Mouse (Mus musculus): ENCODE data around the gene Pigq.
A peak's percentile ranks its signal among the peaks of the same experiment; 100 is the strongest.

The Pigq gene

GRCm38 (mm10) chr17:25919786-25920642 lies 24.7 kb downstream of the Pigq start:
- DNase-seq: peak; percentile 100

DNA sequence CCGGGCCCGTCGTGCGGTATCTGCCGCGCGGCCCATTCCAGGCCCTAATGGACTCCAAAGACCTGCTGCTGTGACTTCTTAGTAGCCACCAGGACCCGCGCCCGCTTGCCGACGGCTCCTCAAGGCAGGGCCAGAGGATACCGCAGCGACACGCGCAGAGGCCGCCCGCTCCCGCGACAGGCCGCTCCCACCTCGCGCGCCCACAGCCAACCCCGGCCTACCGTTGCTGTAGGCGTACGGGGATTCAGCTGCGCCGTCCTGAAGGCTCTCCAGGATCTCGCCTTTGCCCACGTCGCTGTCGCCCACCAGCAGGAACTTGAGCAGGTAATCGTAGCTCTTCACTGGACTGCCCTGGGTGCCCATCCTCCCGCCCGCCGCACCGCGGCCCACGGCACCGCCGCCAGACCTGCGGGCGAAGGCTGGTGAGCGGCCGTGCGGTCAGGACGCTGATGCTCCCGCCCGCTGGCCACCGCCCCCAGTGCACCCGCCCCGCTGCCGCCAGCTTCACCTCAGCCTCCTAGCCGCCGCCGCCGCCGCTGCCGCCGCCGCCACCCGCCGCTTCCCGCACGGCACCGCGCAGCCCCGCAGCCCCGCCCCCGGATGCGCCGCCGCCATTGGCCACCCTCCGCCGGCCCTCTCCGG lies 25.5 kb downstream of the Pigq start, which contains the start of gene Rab40c:
Gene Rab40c, minus strand, starts transcription at position 584 of the 642 bp plus-strand sequence.
- DNase-seq: no peak

DNA sequence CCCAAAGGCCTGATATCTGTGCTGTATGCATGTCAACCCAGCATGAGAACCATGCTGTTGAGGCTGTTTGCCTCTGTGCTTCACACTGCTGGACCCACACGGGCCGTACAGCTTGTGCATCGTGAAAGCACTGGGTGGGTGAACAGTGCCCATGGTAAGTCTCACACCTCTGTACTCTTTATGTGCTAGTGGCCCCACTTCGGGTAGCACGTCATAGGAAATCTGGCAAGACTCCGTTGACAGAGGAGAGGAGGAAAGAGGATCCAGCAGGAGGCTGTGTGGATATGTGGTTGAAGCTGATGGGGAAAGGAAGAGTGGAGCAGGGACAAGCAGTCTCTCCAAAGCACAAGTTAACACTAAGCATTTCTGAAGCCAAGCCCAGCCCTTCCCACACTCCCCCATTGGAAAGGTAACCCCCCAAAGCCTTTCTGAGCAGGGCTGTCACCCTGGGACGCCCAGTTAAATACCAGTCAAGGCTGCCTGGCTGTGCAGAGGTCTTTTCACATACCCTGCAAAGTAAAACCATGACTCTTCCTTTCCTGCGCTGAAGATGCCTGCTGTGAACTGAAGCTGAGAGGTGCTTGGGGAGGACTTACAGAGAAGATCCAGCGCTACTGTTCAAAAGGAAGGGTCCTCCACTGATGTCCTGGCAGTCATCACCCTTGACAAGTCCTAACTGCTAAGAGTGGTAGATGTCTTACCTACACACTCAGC lies 26.5 kb downstream of the Pigq start:
- no peak for DNase-seq

- no peak for DNase-seq
Measured at GRCm38 (mm10) chr17:25916931-25917647, 27.6 kb downstream of the Pigq start.

- DNase-seq: peak; percentile 49
Measured at GRCm38 (mm10) chr17:25914295-25914694, 30.4 kb downstream of the Pigq start.

GRCm38 (mm10) chr17:25913877-25914275 lies 30.9 kb downstream of the Pigq start:
- DNase-seq: no peak

DNA sequence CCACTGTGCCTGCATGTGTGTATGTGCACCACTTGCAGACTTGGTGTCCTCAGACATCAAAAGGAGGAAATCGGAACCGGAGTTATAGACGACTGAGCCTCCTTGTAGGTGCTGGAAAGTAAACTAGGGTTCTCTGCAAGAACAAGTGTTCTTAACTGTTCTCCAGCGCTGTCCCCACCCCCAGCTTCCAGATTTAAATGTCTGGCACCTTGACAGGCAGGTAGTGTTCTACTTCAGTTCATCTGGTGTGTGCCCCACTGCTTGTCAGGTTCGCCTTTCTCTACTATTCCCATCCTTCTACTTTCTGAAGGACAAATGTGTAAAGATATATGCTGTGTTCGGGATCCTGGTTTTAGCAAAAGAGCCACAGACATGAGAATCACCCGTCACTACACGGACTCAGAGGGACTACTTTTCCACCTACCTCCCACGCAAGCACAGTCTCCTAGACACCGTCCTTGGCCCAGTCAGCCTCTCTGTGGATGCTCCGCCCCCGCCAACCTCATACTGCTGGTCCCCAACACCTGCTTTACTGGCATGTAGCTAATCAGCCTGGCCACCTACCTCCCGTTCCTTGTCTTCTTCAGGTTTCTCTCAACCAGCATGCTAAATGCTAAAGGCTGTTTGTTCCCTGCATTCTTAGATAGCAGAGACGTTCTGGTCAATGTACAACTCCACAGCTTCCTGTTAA lies 31.4 kb downstream of the Pigq start:
- peak; percentile 82 for DNase-seq

- peak; percentile 84 for DNase-seq
Measured at GRCm38 (mm10) chr17:25911816-25912215, 32.9 kb downstream of the Pigq start.

GRCm38 (mm10) chr17:25907640-25908039 lies 37.1 kb downstream of the Pigq start:
- no peak for DNase-seq

GRCm38 (mm10) chr17:25903061-25903460 lies 41.7 kb downstream of the Pigq start:
- no peak for DNase-seq

DNA sequence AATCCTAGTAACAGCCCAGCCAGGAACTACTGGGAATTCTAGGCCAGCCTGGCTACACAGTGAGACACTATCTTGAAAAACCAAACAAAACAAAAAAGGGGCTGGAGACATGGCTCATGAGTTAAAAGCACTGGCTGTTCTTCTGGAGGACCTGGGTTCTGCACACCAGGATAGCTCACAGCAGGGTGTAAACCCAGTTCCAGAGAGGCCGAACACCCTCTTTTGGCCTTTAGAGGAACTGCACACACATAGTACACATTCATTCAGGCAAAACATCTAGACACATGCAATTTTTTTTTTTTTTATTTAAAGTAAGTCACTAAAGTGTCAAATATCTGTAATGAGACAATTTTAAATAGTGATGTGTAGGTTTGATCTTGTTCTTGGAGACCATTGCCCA lies 44.5 kb downstream of the Pigq start:
- no peak for DNase-seq

- DNase-seq: no peak
Measured at GRCm38 (mm10) chr17:25895891-25896290, 48.8 kb downstream of the Pigq start.

DNA sequence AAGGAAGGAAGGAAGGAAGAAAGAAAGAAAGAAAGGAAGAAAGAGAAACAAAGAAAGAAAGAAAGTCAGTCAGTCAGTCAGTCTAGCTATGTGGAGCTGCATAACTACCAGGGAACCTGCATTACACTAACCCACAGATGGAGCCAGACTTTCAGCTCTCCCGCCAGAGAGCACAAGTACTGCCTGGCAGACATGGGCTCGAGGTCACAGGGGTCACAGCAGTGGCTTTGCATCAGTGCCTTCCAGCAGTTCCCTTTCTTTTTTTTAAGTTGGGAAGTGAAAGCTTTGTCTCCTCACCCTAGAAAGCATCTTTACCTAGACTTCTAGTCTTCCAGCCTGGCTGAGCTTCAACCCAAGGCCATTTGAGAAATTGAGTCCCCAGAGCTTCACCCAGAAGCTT lies 49.3 kb downstream of the Pigq start:
- no peak for DNase-seq

GRCm38 (mm10) chr17:25893975-25894617 lies 50.6 kb downstream of the Pigq start:
- DNase-seq: peak; percentile 79

- DNase-seq: no peak
Measured at GRCm38 (mm10) chr17:25888837-25889236, 55.9 kb downstream of the Pigq start.

DNA sequence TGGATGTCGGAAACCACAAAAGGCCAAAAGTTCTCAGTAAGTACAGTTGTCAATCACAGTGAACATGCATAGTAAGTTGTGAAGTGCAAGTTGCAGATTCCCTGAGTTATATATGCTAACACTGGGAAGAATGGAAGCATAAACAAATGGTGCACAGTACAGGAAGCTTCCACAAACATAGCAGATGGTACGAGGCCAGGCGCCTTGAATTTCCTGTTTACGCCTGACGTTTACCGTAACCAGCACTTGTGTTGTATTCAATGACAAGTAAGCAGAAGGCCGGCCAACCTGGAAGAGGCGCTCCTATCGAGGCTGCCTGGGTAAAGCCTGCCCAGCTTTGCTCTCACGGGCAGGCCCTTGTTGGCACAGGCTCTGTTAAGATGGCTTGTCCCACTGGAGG lies 57.3 kb downstream of the Pigq start:
- DNase-seq: no peak

GRCm38 (mm10) chr17:25886806-25887205 lies 57.9 kb downstream of the Pigq start:
- no peak for DNase-seq

DNA sequence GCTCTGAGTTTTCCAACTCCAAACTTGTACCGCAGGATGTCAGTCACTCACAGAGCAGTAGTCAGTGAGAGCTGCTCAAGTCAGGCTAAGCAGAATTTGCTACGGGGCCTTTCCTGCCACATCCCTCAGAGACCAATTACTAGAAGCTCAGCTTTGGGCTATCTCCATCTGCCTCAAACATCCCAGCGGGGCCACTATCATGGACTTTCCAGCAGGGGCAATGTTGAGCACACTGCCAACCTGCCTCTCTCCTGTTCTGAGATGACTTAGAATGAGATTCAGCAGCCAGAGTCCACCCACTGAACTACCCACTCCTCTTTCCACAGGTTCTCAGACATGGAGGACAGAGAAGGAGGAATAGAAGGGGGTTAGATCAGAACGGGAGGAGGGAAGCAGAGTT lies 59.1 kb downstream of the Pigq start:
- DNase-seq: no peak

GRCm38 (mm10) chr17:25883824-25884223 lies 60.9 kb downstream of the Pigq start:
- no peak for DNase-seq

- no peak for DNase-seq
Measured at GRCm38 (mm10) chr17:25883268-25883667, 61.5 kb downstream of the Pigq start.

GRCm38 (mm10) chr17:25882306-25882705 lies 62.4 kb downstream of the Pigq start:
- DNase-seq: no peak

DNA sequence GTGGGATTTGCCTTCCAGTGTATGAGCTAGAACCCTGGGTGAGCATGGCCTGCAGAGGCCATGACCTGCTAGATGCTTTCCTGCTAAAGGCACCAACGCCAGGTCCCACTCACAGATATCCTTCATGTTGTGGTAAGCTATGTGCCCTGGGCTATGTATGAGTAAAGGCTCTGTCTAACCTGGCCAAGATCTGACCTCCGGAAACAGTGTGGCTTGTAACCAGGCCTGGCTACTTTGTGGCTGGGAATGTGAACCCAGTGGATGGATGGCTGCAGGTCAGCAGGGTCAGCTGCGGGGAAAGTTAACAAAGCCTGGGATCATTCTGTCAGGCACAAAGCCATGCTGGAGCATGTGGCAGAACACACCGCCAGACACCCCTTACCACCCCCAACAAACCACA lies 63.0 kb downstream of the Pigq start:
- DNase-seq: no peak

Measured in cerebellum, adult 11-12 months (tissue).